Mouse (Mus musculus) kidney, adult 18-20 months (tissue): ENCODE data around the gene Clybl.

ENCODE experiments used
- DNase-seq: peaks from one replicate; pipeline ENCODE4 v3.0.0; 2021

Gene Clybl

DNA sequence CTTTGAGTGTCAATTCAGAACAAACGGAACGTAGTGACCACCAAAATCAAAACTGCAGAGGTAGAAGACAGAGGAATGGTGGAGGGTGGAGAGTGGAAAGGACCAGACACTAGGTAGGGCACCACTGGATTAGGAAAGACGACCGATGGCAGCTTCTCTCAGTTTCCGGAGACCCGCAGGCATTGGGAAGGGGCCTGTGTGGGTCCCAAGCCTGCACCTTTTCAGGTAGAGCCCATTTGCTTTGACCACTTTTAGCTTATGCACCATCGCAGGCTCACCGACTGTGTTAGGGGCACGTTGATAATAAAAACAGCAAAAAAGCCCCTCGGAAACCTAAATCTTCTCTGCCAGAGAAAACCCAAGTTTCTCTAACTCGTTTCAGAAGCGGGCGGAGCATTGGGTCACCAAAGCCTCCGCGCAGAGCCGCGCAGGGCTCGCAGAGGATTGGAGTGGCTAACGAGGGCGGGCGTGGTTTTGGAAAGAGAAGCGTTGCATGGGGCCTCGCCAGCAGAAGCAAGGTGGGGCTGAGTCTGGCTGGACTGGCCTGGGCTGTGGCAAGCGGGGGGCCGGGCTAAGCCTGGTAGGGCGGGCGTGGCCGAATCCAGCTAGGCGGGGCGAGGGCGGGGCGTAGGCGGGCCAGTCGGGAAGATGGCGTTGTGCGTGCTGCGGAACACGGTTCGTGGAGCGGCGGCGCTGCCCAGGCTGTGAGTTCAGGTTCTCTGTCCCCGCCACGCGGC, at the start of gene Clybl:
TSS of gene Clybl (plus strand) at position 627 of the 737 bp plus-strand sequence.
- peak; percentile 99 for DNase-seq

DNA sequence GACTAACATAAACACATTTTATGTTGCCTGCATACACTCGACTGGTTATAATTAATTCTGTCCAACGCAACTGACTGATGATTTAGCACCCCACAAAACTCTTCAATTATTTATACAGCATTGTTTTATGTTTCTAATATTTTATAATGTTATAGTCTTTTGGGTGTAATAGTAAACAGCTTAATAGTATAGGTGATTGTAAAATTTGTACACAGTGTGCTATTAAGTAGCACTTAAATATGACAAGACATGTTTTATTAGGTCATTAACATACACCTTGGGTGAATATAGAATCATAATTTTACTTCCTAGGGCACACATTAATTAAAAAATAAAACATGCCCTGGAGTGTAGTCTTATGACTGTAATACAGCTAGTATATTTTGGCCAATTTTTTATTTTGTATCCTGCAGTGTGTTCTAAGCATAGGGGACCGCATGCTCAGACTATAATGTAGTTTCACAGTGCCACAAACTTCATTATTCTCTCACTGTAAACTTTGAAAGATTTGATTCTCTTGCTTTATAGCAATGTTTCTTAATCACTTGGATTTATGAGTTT, 45.1 kb upstream of the Clybl start:
- DNase-seq, result no peak

DNA sequence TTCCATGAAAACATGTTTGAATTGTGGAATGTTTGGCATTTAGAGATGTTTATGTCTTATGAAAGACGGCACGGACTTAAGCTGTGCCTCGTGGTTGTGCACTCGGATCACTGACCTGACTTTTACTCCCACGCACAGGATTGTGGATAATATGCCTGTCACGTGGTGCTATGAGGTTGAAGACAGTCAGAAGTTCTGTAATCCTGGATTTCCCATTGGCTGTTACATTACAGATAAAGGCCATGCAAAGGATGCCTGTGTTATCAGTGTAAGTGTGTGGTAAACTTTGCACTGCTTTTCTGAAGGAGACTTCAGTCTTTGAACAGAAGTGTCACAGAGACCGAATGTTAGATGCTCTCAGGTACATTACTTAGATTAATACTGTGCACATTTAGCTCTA, 44.3 kb upstream of the Clybl start:
- DNase-seq, result no peak

DNA sequence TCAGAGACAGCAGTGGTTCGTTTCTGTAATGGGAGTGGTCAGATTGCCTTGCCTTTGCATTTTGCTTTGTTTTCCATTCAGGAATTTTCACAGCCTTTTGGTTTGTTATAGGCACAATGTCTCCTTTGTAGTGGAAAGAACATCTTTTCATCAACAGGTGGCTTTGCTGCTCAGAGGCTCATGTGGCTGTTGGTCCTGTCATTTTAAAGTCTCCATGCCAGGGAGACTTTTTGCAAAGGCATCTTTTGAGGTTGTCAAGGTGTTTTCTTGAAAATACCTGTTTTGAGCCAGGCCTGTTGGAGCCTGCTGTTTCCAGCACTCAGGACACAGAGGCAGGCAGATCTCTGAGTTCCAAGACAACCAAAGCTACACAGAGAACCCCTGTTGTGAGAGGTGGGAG, 41.4 kb upstream of the Clybl start:
- no peak for DNase-seq

DNA sequence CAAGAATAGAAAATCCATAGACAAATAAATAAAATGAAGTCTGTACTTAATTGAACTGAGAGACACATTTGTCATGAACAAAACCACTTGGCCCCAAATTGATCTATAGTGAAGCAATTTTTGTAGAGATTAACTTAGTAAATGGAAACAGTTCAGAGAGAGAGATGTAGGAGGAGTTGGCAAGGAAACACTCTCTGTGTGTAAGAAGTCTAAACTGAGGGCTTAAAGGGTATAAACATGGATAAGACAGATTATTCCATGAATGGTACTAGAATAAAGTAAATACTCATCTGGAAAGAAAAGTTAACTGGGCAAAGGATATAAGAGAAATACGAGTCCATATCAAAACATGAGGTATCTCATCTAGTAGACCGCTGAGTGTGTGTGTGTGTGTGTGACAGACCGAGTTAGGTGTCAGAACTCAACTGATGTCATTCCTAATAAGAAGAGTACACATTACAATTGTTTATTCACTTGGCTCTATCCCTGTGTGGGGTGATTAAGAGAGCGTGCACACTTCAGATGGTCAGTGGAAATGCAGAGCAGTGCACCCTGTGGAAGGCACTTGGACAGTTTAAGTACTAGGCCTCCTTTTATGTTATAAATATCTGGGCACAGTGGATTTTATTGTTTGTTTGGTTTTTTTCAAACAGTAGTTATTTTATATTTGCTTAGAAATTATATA, 37.8 kb upstream of the Clybl start:
- no peak for DNase-seq

DNA sequence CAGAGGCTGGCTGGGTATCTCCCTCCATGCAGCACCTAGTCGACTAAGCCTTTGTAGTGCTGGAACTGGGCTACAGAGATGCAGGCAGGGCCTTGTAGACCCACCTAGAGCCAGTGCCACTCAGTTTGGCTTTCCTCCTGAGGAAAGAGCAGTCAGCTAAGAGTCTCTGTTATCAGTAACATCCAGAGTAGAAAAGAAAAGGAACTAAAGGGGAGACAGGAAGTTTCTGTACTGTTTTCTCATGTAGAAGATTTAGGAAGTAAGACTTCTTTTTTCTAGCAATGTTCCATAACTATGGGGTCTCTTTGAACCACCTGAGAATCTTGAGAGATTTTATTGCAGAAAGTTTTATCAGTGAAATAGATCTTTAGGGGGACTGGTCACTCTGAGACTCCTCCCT, 36.1 kb upstream of the Clybl start:
- no peak for DNase-seq

DNA sequence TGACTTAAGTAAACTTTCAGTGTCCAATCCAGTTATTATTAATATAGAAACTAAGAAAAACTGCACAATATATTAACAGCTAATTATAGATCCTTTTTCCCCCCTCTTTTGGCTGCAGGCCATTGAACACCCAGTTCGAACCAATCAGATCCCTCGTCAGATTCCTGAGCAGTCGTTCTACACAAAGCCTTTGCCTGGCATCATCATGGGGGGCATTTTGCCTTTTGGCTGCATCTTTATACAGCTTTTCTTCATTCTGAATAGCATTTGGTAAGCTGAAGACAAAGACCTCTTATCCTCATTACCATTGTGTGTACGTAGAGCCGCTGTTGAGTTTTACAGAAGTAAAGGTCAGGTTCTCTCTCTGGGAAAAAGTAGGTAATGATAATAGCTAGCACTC, 30.9 kb upstream of the Clybl start:
- no peak for DNase-seq

DNA sequence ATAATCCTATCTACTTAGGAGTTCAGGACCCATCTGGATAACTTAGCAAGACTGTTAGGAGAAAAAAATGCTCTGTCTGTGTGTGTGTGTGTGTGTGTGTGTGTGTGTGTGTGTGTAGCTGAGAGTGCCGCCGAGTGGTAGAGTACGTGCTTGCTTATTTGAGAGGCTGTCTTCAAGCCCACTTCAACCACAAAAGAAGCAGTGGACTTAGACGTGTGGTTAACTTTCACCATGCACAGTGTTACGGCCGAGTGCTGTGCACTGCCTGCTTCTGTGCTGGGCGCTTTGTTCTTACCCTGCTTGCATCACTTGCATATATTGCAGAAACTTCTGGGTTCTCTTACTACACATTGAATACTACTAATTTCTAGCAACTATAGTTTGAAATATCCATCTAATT, 23.8 kb upstream of the Clybl start:
- DNase-seq, result no peak

DNA sequence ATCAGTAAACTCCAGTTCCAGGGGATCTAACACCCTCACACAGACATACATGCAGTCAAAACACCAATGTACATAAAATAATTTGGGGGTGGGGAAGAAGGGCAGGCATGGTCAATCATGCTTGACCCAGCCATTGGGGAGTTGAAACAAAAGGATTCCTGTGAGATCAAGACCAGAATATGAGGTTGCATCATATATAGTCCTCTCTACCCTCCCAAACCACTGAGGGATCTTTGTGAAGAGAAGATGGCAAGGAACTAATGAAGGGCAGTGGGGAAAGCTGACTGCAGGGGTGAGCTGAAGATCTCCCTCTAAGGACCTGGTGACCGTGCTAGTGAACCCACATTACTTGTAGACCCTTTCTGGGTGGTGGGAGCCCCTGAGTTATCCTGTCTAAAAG, 20.6 kb upstream of the Clybl start:
- no peak for DNase-seq

DNA sequence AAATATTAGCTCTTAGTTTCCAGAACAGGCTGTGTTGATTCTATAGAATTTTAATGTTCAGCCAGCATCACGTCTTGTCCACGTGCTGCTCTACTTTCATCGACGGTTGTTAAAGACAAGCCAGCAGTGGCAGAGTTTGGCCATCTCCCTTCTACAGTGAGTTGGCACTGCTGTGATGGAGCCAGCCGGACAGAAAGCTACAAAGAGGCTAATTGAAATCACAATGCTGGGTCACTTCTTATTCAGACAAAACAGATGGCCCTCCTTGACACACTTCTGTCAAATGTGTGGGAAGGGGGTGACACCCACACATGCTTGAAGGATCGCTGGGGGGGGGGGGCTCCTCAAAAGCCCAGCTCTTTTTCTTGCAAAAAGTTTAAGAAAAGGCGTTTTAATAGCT, 12.6 kb upstream of the Clybl start:
- no peak for DNase-seq

DNA sequence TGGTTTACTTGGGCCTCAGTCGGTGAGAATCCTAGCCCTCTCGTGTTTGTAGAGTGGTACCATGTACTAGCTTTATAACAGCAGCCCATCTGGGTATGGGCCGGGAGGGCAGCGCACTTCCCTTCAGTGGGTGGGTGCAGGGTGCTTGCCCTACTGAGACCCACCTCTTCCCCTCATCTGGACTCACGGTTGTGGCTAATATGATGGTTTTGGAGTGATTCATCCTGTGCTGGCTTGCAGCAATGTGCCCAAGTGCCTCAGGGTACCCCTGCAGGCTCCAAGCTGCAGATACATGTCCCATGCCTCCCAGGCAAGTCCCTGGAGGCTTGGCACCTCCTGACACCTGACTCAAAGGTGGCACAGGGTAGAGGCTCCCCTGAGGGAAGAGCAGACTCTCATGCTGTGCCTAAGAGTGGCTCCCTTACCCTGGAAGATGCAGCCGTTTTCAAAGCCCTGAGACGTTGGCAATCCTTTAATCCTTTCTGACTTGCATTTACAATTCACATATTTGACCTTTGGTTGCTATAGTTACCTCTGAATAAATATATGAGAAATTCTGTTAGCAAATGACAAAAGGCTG, 11.2 kb upstream of the Clybl start:
- no peak for DNase-seq

DNA sequence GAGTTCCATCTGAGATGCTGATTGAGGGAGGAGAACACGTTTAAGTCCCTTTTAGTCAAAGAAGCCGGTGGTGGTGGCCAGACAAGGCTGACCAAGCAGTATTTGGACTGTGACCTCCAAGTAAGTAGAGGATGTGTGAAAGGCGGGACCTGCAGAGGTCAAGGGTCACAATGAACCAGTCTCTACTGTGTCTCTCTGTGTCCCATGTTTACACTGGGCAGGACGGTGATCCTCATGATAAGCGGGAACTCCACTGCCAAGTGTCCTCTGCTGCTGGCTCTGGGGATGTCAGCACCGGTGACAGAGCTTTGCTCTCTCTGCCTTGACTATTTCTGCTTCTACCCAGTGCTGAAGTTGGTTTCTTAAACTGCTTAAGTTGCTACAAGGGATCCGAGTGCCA, 10.5 kb upstream of the Clybl start:
- peak; percentile 19 for DNase-seq

DNA sequence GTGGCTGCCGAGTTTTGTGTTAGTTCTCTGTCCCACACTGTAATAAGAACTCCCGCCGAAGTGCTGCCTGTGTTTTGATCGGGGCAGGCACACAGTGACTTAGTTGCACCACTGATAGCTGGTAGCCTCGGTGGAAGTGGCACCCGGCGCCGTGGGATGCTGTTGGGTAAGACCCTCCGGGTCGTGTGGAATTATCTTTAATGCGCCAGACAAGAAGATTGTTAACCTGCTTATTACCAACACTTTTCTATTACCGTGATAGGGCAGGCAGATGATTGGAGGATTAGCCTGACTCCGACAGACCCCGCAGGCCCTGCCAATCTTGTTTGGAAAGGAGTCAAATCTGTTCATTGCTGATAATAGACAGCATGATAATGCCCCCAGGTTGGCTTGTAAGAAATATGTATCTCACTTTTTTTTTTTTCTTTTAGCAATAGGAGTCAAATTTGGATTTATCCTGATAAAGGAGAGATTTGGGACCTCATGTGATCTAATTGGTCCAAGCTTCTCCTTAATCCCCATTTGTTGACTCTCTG, 5.2 kb upstream of the Clybl start:
- no peak for DNase-seq

DNA sequence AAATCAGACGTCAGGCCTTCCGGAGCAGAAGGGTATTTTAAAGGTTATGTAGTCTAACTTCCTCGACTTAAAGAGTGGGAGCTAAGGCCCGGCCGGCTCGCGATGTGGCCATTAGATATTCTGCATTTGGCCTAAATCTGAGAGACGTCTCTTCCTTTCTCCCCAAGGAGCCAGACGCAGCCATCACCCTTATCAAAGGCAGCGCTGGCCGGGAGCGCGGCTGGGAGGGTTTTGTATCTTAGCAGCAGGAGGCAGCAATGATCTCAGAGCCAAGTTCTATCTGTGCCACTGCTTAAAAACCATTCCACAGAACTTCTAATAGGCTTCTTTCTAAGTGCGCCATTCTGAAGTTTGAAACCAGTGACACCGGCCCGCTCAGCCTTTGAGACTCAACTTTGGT, 2.2 kb upstream of the Clybl start:
- DNase-seq, result no peak

DNA sequence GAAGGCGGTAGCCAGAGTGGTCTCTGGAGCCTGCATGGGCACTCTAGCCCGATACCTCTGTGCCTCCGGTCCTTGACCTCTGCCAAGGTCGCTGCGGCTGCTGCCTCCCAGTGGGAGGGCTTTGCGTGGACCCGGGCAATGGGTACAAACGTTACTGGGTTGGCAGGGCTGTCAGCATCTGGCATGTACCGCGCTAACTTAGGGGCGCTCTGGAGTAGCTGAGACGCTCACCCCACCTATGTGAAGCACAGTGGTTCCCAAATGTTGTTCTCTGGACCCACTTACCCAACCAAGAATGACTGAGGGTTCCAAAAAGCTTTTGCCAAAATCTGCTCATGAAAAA, 282 bp downstream of the Clybl start:
- DNase-seq, result no peak

DNA sequence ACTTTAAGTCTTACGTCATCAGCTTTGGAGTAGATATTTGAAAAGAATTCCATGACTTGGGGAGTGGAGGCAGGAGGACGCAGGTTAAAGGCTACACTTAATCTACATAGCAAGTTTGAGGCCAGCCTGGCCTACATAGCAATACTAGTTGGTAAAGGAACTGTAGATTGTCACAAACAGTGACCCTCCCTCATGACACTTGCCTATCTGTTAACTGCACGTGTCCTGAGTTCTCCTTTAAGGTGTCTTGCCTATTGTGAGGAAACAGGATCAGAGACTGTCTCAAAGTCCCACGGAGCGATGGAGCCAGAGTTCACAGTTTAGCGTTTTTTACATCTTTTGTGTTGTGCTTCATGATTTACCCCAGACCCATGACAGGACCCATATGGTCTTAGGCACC, 716 bp downstream of the Clybl start:
- no peak for DNase-seq

DNA sequence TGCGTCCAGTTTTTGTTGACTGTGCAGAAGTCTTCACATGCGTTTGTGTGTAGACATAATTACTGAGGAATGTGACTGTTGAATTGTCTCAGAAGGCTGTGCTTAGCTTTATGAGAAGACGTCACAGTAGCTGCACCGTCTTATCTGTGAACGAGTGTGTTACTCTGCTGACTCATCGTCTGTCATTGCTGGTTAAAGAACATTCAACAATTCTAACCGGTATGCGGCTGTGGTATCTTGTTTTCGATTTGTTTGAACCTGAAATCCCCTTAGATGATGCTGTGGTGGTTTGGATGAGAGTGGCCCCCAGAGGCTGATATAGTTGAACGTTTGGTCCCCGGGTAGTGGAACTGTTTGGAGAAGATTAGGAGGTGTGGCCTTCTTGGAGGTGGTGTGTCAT, 2.5 kb downstream of the Clybl start:
- no peak for DNase-seq

DNA sequence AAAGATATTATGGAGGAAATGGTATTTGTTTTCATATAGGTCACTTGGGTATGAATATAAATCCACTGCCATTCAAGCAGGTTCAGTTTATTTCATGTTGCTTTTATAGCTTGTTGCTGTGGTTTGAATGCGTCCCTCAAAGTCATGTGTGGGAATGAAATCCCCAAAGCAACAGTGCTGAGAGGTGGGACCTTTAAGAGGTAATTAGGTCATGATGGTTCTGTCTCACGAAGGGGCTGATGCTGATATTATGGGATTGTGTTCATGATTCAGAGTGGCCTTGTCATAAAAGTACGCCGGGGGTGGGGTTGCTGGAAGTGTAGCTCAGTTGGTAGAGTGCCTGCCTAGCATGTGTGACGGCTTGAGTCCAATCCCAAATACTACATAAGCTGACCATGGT, 6.7 kb downstream of the Clybl start:
- no peak for DNase-seq

DNA sequence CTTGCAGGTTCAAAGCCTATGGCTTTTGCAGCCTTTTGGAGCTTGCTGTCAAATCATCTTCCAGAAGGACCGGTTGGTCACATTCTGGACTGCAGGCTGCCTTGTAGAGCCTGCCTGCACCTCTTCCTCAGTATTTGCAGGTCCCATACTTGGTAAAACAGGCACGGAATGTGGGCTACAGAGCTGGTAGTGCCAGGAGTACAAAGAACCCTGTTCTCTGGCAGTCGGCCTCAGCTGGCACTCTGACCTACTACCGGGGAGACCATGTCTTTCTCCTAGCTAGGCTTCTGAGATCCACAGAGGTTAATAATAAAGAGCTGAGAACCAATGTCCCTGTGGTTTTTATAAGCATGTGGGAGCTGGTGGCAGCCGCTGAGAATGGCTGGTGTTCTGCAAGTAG, 8.4 kb downstream of the Clybl start:
- peak; percentile 54 for DNase-seq

DNA sequence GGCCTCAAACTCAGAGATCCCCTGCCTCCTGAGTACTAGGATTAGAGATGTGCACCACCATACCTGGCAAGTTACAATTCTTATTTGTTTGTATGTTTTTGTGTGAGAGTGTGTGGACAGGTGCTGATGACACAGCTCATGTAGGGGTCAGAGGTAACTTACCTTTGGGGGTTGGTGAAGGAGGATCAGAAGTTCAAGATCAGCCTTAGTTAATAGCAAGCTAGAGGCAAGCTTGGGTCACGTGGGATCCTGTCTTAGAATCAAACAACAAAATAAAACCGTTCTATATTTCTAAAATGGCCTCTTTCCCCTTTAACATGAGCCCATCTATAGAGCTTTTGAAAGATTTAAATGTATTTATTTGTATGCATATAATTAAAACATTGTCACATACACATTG, 9.0 kb downstream of the Clybl start:
- DNase-seq, result no peak

DNA sequence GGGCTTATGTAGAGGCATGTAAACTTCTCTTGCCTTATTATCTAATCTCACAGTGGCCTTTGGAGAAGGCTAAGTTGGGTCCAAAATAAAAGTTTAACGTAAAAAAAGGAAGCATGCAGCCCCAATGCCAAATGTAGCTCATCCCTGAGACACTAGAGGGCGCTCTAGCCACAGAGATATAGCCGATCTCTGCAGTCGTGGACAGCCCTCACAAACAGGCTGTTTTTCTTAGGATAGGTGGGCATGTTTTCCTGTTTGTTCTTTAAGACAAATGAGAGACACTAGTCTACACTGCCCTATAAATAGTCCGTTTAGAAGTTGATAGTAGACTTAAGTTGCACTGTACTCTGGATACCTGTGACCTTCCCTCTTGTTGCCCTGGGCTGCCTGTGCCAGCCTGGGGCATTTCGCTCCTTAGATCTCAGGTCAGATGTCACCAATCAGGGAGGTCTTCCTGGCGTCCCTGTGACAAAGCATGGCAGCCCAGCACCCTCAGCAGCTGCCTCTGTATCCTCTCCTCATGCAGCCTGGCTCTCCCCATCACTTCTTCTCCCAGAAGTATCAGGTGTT, 9.5 kb downstream of the Clybl start:
- DNase-seq, result peak; percentile 61

DNA sequence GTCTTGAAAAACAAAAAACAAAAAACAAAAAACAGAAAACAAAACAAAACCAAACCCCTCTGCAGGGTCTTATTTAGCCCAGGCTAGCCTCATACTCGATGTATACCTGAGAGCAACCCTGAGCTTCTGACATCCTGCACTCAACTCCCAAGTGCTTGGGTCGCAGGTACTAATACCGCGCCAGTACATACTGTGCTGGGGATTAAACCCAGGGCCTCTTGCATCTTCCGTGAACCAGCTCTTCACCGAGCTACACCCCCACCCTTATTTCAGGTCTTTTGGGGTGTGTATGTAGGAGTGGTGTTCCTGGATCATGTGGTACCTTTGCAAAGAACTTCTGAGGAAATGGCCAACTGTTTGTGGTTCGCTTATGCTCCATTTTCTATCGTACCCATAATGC, 13.1 kb downstream of the Clybl start:
- no peak for DNase-seq

DNA sequence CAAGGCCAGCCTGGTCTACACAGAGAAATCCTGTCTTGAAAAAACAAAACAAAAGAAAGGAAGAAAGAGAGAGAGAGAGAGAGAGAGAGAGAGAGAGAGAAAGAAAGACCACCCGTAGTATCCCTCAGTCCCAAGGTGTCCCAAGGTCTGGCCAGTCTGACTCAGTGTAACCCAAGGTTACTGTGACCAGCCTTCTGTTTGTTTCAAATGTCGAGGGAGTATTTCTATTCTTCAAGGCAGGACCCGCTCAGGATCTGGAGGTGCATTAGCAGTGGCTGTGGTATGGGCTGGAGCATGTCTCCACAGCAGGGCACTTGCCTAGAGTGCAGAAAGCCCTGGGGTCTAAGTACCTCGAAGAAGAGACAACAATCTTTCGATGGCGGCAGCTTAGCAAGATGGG, 15.3 kb downstream of the Clybl start:
- DNase-seq, result no peak
